Mouse (Mus musculus) CH12.LX (cell line): ENCODE measurements around the gene Hid1. TPM values are rescaled to one million over a fixed set of nuclear protein-coding genes. Genes with fewer than 3 reads are reported as not detected.

ENCODE experiments used
- DNase-seq: peaks from one replicate; pipeline ENCODE4 v3.0.0-alpha.2; 2013; ENCODE audit errors: extremely low read depth
- H3K27ac ChIP-seq: 2 replicates; pipeline ENCODE4 v1.5.1; 2012; ENCODE audit warnings: low read depth, mild to moderate bottlenecking, control low read depth, moderate library complexity; ENCODE audit not compliant: insufficient read depth
- H3K27me3 ChIP-seq: replicated peaks from 2 replicates; pipeline ENCODE3; 2012; ENCODE audit warnings: inconsistent platforms
- H3K36me3 ChIP-seq, 2 experiments: replicated peaks in 1 of 2; 2 replicates each; pipeline versions ENCODE3 to v1.6.1; 2012; ENCODE audit warnings: inconsistent platforms in 1 of 2, low read length in 1 of 2, mild to moderate bottlenecking in 1 of 2, mixed read lengths in 1 of 2, moderate library complexity in 1 of 2; ENCODE audit not compliant: control insufficient read depth in 1 of 2, insufficient read depth in 1 of 2
- H3K4me1 ChIP-seq, 2 experiments: 2 replicates each; pipeline ENCODE4 v1.6.1; 2012; ENCODE audit warnings: inconsistent platforms in 1 of 2, moderate library complexity in 1 of 2; ENCODE audit not compliant: insufficient read depth in 2 of 2, control insufficient read depth in 1 of 2
- H3K4me2 ChIP-seq: 2 replicates; pipeline ENCODE4 v1.6.1; 2012; ENCODE audit warnings: low read depth, mild to moderate bottlenecking, control low read depth; ENCODE audit not compliant: poor library complexity, insufficient read depth, severe bottlenecking
- H3K4me3 ChIP-seq, 3 experiments: fragments of 150-350 bp in 1 of 3; sonication (generic) in 1 of 3; replicated peaks in 1 of 3; 2 replicates each; pipeline versions ENCODE3 to v1.5.1; 2011 to 2012; ENCODE audit warnings: low read depth in 2 of 3, low read length in 2 of 3, mild to moderate bottlenecking in 2 of 3, moderate library complexity in 2 of 3, control low read depth in 1 of 3, improper control_type of control experiment in 1 of 3, inconsistent platforms in 1 of 3, mixed read lengths in 1 of 3; ENCODE audit not compliant: poor library complexity in 1 of 3
- H3K79me2 ChIP-seq: replicated peaks from 2 replicates; pipeline ENCODE4 v1.6.1; 2012; ENCODE audit warnings: mild to moderate bottlenecking, moderate library complexity; ENCODE audit not compliant: control insufficient read depth, poor library complexity, insufficient read depth, severe bottlenecking; ENCODE audit errors: extremely low read depth
- H3K9ac ChIP-seq: 2 replicates; pipeline ENCODE4 v1.6.1; 2012; ENCODE audit warnings: low read depth, mild to moderate bottlenecking, control low read depth, moderate library complexity; ENCODE audit not compliant: insufficient read depth
- H3K9me3 ChIP-seq: replicated peaks from 2 replicates; pipeline ENCODE3; 2012; ENCODE audit warnings: low read length, inconsistent platforms, mixed read lengths
- CHD1 ChIP-seq: IDR thresholded peaks from 2 replicates; pipeline ENCODE4 v1.6.1; 2012; ENCODE audit warnings: low read depth, low read length, improper control_type of control experiment, inconsistent platforms
- ELF1 ChIP-seq: IDR thresholded peaks from 2 replicates; pipeline ENCODE4 v1.6.1; 2014; ENCODE audit warnings: low read depth, mild to moderate bottlenecking, inconsistent platforms, low read length, improper control_type of control experiment
- EP300 ChIP-seq: IDR thresholded peaks from 2 replicates; pipeline ENCODE4 v1.6.1; 2011; ENCODE audit warnings: low read length, improper control_type of control experiment
- ETS1 ChIP-seq: conservative IDR thresholded peaks from 2 replicates; pipeline ENCODE4 v1.6.1; 2012; ENCODE audit warnings: low read depth, mild to moderate bottlenecking, inconsistent platforms, low read length, improper control_type of control experiment, moderate library complexity
- GABPA ChIP-seq: IDR thresholded peaks from 2 replicates; pipeline ENCODE4 v1.6.1; 2012; ENCODE audit warnings: low read depth, low read length, improper control_type of control experiment, inconsistent platforms; ENCODE audit not compliant: insufficient replicate concordance
- HCFC1 ChIP-seq: IDR thresholded peaks from 2 replicates; pipeline ENCODE4 v1.6.1; 2012; ENCODE audit warnings: low read depth, mild to moderate bottlenecking, inconsistent platforms, low read length, improper control_type of control experiment
- KAT2A ChIP-seq: IDR thresholded peaks from 2 replicates; pipeline ENCODE4 v1.6.1; 2012; ENCODE audit warnings: low read length, improper control_type of control experiment, inconsistent platforms; ENCODE audit not compliant: insufficient replicate concordance
- MEF2A ChIP-seq: IDR thresholded peaks from 2 replicates; pipeline ENCODE4 v1.6.1; 2014; ENCODE audit warnings: low read depth, mild to moderate bottlenecking, inconsistent platforms, low read length, improper control_type of control experiment, borderline replicate concordance
- MYC ChIP-seq: IDR thresholded peaks from 2 replicates; pipeline ENCODE4 v1.6.1; 2011; ENCODE audit warnings: low read depth, mild to moderate bottlenecking, improper control_type of control experiment, low read length
- NELFE ChIP-seq: IDR thresholded peaks from 2 replicates; pipeline ENCODE4 v1.6.1; 2011; ENCODE audit warnings: low read depth, low read length, improper control_type of control experiment
- NRF1 ChIP-seq: IDR thresholded peaks from 2 replicates; pipeline ENCODE4 v1.6.1; 2014; ENCODE audit warnings: low read depth, mild to moderate bottlenecking, inconsistent platforms, low read length, improper control_type of control experiment, moderate library complexity
- POLR2A ChIP-seq: IDR thresholded peaks from 2 replicates; pipeline ENCODE4 v1.6.1; 2011; ENCODE audit warnings: low read depth, mild to moderate bottlenecking, improper control_type of control experiment, low read length
- POLR2AphosphoS2 ChIP-seq: IDR thresholded peaks from 2 replicates; pipeline ENCODE4 v1.6.1; 2011; ENCODE audit warnings: low read depth, low read length, improper control_type of control experiment
- RCOR1 ChIP-seq: conservative IDR thresholded peaks from 2 replicates; pipeline ENCODE4 v1.6.1; 2012; ENCODE audit warnings: low read depth, mild to moderate bottlenecking, inconsistent platforms, low read length, improper control_type of control experiment
- SIN3A ChIP-seq: IDR thresholded peaks from 2 replicates; pipeline ENCODE4 v1.6.1; 2012; ENCODE audit warnings: low read length, improper control_type of control experiment, inconsistent platforms
- TCF12 ChIP-seq: IDR thresholded peaks from 2 replicates; pipeline ENCODE4 v1.6.1; 2014; ENCODE audit warnings: low read depth, mild to moderate bottlenecking, inconsistent platforms, low read length, improper control_type of control experiment
- UBTF ChIP-seq: IDR thresholded peaks from 2 replicates; pipeline ENCODE4 v1.6.1; 2012; ENCODE audit warnings: low read depth, mild to moderate bottlenecking, inconsistent platforms, low read length, improper control_type of control experiment, moderate library complexity
- USF2 ChIP-seq: conservative IDR thresholded peaks from 2 replicates; pipeline ENCODE4 v1.6.1; 2011; ENCODE audit warnings: low read depth, low read length, improper control_type of control experiment
- ZMIZ1 ChIP-seq: IDR thresholded peaks from 2 replicates; pipeline ENCODE4 v1.6.1; 2012; ENCODE audit warnings: low read depth, mild to moderate bottlenecking, inconsistent platforms, low read length, improper control_type of control experiment
- ZNF384 ChIP-seq: IDR thresholded peaks from 2 replicates; pipeline ENCODE4 v1.6.1; 2012; ENCODE audit warnings: low read depth, low read length, improper control_type of control experiment, inconsistent platforms
- dilution Hi-C: fragments of 300-500 bp; cut with MboI; formaldehyde crosslinking; loops from 2 replicates; pipeline ENCODE4 v1.14.3; 2020; ENCODE audit warnings: low sequenced_read_pairs; ENCODE audit not compliant: extremely low pct_unique_long_range_greater_than_20kb, extremely low pct_ligation_motif_present
- in situ Hi-C: fragments of 300-500 bp; cut with MboI; formaldehyde crosslinking; loops from 3 replicates; pipeline ENCODE4 v1.14.3; 2019; ENCODE audit warnings: low sequenced_read_pairs, low pct_ligation_motif_present, low pct_unique_long_range_greater_than_20kb, mixed read lengths
- polyA plus RNA-seq: library from polyadenylated mRNA; unstranded; fragments of >175 nt; gene quantifications from 2 replicates; pipeline ENCODE4 v1.2.1, GENCODE M21; 2012; ENCODE audit warnings: low read depth; ENCODE audit not compliant: insufficient read length
- total RNA-seq, 2 experiments: library from RNA; depleted of rRNA; stranded (reverse); fragments of 300-350 nt in 1 of 2; fragments of >200 nt in 1 of 2; gene quantifications; 2 replicates each; pipeline ENCODE4 v1.2.3; 2012 to 2014

The Hid1 gene
- total and polyA plus RNA-seq, 3 experiments: 0.12 to 3.6 (median 0.36) TPM

- no peak for TF ChIP-seq RCOR1
- TF ChIP-seq EP300: no peak
Measured at GRCm38 (mm10) chr11:115321906-115322693, 45.5 kb downstream of the Hid1 start, which contains the start of gene Ush1g (continued).

- DNase-seq: peak; percentile 19
- H3K4me3 ChIP-seq: no peak overlapping the region
- H3K4me1 ChIP-seq: peaks cover 8 to 11% of the 10 kb centered on the region in 2 experiments; a peak in 3 of 4 replicates
- in situ Hi-C loops (loop anchor here (5.0 kb wide), 1 partner anchor 37 kb away; no protein-coding TSS in a partner anchor), dilution Hi-C loops (no loop called here)
- H3K4me2 ChIP-seq: no peak overlapping the region
- H3K9ac ChIP-seq: no peak overlapping the region
- H3K79me2 ChIP-seq: no peaks in the 10 kb centered on the region
- H3K27ac ChIP-seq: no peak overlapping the region
- no peak for TF ChIP-seq ZNF384
- TF ChIP-seq GABPA: no peak
- TF ChIP-seq KAT2A: no peak
- no peak for TF ChIP-seq ZMIZ1
- no peak for TF ChIP-seq POLR2AphosphoS2
- no peak for TF ChIP-seq NRF1
- no peak for TF ChIP-seq ELF1
- no peak for TF ChIP-seq EP300
- no peak for TF ChIP-seq RCOR1
- no peak for TF ChIP-seq MEF2A
- TF ChIP-seq MYC: no peak
- no peak for TF ChIP-seq SIN3A
- TF ChIP-seq NELFE: no peak
- TF ChIP-seq CHD1: no peak
- no peak for TF ChIP-seq TCF12
- no peak for TF ChIP-seq ETS1
- no peak for TF ChIP-seq UBTF
- no peak for TF ChIP-seq USF2
- TF ChIP-seq POLR2A: no peak
- no peak for TF ChIP-seq HCFC1
- H3K27me3 ChIP-seq: peaks cover 94% of the 10 kb centered on the region
- H3K36me3 ChIP-seq: no peaks in the 10 kb centered on the region
- peaks cover 5% of the 10 kb centered on the region for H3K9me3 ChIP-seq
Measured at GRCm38 (mm10) chr11:115319704-115320383, 47.7 kb downstream of the Hid1 start.
